Mouse (Mus musculus): ENCODE measurements around the gene Hdhd3. TPM values are rescaled to one million over a fixed set of nuclear protein-coding genes. Genes with fewer than 3 reads are reported as not detected.
"Not testable (repeated sequence)": the region's sequence is repeated elsewhere in the genome, so short reads cannot be mapped to it uniquely, and the experiment has no call there.

Hdhd3 gene
- total RNA-seq, 2 experiments from 2014 or later, result 3.1 to 3.5 TPM

GRCm38 (mm10) chr4:62480709-62481605, 22.3 kb downstream of the Hdhd3 start:
- no peak for DNase-seq
- intact Hi-C loops (cut with DNase I; ENCODE audit: low total_unique reads), result no loop called here

GRCm38 (mm10) chr4:62479937-62480708, 23.1 kb downstream of the Hdhd3 start, which contains the start of gene Bspry:
TSS of gene Bspry (plus strand) at chr4:62480053.
- intact Hi-C loops (cut with DNase I; ENCODE audit: low total_unique reads), result no loop called here
- DNase-seq, result peak; percentile 24

- DNase-seq; intact Hi-C loops (cut with DNase I; ENCODE audit: low total_unique reads): not testable (repeated sequence)
These were observed 23.7 kb downstream of the Hdhd3 start for GRCm38 (mm10) chr4:62479593-62479936.

GRCm38 (mm10) chr4:62477542-62478244, 25.6 kb downstream of the Hdhd3 start:
- intact Hi-C loops (cut with DNase I; ENCODE audit: low total_unique reads), result no loop called here
- no peak for DNase-seq

- DNase-seq, result no peak
- intact Hi-C loops (cut with DNase I; ENCODE audit: low total_unique reads), result no loop called here
These were observed 27.5 kb downstream of the Hdhd3 start for GRCm38 (mm10) chr4:62475793-62476192.

- intact Hi-C loops (cut with DNase I; ENCODE audit: low total_unique reads), result no loop called here
- no peak for DNase-seq
These were observed 28.1 kb downstream of the Hdhd3 start for GRCm38 (mm10) chr4:62475131-62475530.

GRCm38 (mm10) chr4:62472071-62472470, 31.2 kb downstream of the Hdhd3 start:
- intact Hi-C loops (cut with DNase I; ENCODE audit: low total_unique reads), result no loop called here
- DNase-seq, result no peak

GRCm38 (mm10) chr4:62470598-62471051, 32.6 kb downstream of the Hdhd3 start, which contains the start of gene Wdr31:
TSS of gene Wdr31 (minus strand) at chr4:62470896.
- DNase-seq, result peak; percentile 71
- intact Hi-C loops (cut with DNase I; ENCODE audit: low total_unique reads), result no loop called here

- intact Hi-C loops (cut with DNase I; ENCODE audit: low total_unique reads), result no loop called here
- DNase-seq, result no peak
These were observed 35.1 kb downstream of the Hdhd3 start for GRCm38 (mm10) chr4:62468158-62468557.

- intact Hi-C loops (cut with DNase I; ENCODE audit: low total_unique reads), result no loop called here
- no peak for DNase-seq
These were observed 40.1 kb downstream of the Hdhd3 start for GRCm38 (mm10) chr4:62463124-62463523.

GRCm38 (mm10) chr4:62460348-62460747, 42.9 kb downstream of the Hdhd3 start:
- intact Hi-C loops (cut with DNase I; ENCODE audit: low total_unique reads), result no loop called here
- no peak for DNase-seq

GRCm38 (mm10) chr4:62459081-62459480, 44.2 kb downstream of the Hdhd3 start:
- intact Hi-C loops (cut with DNase I; ENCODE audit: low total_unique reads), result no loop called here
- DNase-seq, result no peak

GRCm38 (mm10) chr4:62454995-62455394, 48.3 kb downstream of the Hdhd3 start:
- intact Hi-C loops (cut with DNase I; ENCODE audit: low total_unique reads), result loop anchor here (5.0 kb wide), 1 partner anchor 52 kb away; no protein-coding TSS in a partner anchor
- peak; percentile 18 for DNase-seq

Other genes with a start within 250 kb of the Hdhd3 start
- gene Slc31a2, start 240.9 kb downstream of the Hdhd3 start, total RNA-seq (2021), result 1 to 10 TPM; 4.8 to 6.0 TPM
- 10 to 100 TPM; 14.4 to 15.9 TPM for gene Fkbp15, start 142.9 kb downstream of the Hdhd3 start, total RNA-seq (2021)
- gene Slc31a1, start 142.7 kb downstream of the Hdhd3 start, total RNA-seq (2021), result 10 to 100 TPM; 12.2 to 13.3 TPM
- 10 to 100 TPM; 40.5 to 46.3 TPM for gene Cdc26, start 94.8 kb downstream of the Hdhd3 start, total RNA-seq (2021)
- gene Prpf4, start 94.7 kb downstream of the Hdhd3 start, total RNA-seq (2021), result 10 to 100 TPM; 13.7 to 13.8 TPM
- gene Rnf183, start 68.2 kb downstream of the Hdhd3 start, total RNA-seq (2021), result not detected
- gene Wdr31, start 32.6 kb downstream of the Hdhd3 start, total RNA-seq (2021), result under 1 TPM; 0.31 to 0.37 TPM
- gene Bspry, start 23.4 kb downstream of the Hdhd3 start, total RNA-seq (2021), result under 1 TPM; 0.24 to 0.53 TPM
- 10 to 100 TPM; 21.9 to 22.1 TPM for gene Alad, start 16.5 kb upstream of the Hdhd3 start, total RNA-seq (2021)
- gene Pole3, start 21.6 kb upstream of the Hdhd3 start, total RNA-seq (2021), result 10 to 100 TPM; 15.8 to 16.9 TPM
- under 1 TPM; 0.33 to 0.45 TPM for gene 4933430I17Rik, start 21.9 kb upstream of the Hdhd3 start, total RNA-seq (2021)
- 10 to 100 TPM; 17.2 to 18.5 TPM for gene Rgs3, start 56.4 kb upstream of the Hdhd3 start, total RNA-seq (2021)